Mouse (Mus musculus) embryo, embryonic 11 days (tissue): ENCODE results near the gene Spint1.
A peak's percentile ranks its signal among the peaks of the same experiment; 100 is the strongest.

ENCODE experiments used
- DNase-seq: peaks from one replicate; pipeline ENCODE4 v3.0.0-alpha.2; 2015

Spint1 gene

GRCm38 (mm10) chr2:119294411-119294810 is 57.2 kb downstream of the Spint1 start:
- no peak for DNase-seq

DNA sequence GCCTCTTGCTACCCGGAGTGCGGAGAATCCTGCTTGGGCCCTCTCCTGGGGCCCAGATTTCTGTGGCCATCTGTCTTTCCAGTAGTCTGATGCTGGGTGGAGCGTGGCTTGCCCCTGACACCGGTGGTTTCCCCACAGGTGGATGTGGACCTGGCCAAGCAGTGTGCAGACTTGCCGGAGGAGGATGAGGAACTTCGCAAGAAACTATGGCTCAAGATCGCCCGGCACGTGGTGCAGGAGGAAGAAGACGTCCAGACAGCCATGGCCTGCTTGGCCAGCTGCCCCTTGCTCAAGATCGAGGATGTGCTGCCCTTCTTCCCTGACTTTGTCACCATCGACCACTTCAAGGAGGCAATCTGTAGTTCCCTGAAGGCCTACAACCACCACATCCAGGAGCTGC is 59.6 kb downstream of the Spint1 start:
- DNase-seq: no peak

GRCm38 (mm10) chr2:119297506-119297905 is 60.3 kb downstream of the Spint1 start:
- DNase-seq: no peak

- peak; percentile 74 for DNase-seq
Measured at GRCm38 (mm10) chr2:119298330-119298729, 61.2 kb downstream of the Spint1 start.

- DNase-seq: no peak
Measured at GRCm38 (mm10) chr2:119298839-119299238, 61.7 kb downstream of the Spint1 start.
